Mouse (Mus musculus) layer of hippocampus, adult 18-20 months (tissue): Measurements from ENCODE around the gene Lrrc49. TPM values are rescaled to one million over a fixed set of nuclear protein-coding genes. Genes with fewer than 3 reads are reported as not detected.

Experiments
- DNase-seq, 2 experiments: peaks; one replicate each; pipeline ENCODE4 v3.0.0; 2022; ENCODE audit warnings: low spot score in 2 of 2
- total RNA-seq, 2 experiments: library from RNA; stranded (reverse); gene quantifications; 2 replicates each; pipeline ENCODE4 v1.2.3; 2021

The Lrrc49 gene
- total RNA-seq, 2 experiments from 2014 or later: 59.4 to 61.0 TPM

DNA sequence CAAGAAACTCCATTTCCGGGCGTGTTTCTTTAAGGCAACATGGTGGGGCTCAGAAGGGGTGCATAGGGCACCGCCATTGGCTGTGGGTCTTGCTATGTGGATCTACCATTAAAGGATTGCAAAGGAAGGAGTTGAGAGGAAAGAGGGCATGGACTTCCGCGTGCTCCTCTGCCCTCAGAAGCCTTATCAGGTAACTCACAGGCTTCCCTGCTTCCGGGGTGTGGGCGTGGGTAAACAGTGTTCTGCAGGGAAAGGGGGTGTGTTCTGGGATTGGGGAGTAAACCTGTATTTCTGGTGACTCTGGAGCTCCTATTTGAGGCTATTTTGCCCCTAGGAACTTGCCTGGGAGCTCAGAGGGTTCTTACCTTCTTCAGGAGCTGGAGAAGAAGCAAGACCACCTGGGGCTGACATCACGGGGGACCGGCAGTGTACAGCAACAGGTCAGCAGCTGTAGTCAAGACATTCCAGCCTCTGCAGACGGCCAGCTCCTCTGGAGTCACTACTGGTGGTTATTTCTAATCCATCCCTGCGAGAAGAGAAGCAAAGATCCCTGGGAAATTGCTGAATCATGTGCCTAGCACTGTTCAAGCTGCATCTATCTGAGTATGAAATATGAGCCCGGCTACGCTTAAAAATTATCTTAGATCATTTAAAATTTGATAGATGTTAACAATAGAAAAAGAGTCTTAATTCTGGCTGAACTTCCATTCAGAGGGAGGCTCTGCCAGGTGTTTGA lies 142.4 kb downstream of the Lrrc49 start:
- no peak for DNase-seq

DNA sequence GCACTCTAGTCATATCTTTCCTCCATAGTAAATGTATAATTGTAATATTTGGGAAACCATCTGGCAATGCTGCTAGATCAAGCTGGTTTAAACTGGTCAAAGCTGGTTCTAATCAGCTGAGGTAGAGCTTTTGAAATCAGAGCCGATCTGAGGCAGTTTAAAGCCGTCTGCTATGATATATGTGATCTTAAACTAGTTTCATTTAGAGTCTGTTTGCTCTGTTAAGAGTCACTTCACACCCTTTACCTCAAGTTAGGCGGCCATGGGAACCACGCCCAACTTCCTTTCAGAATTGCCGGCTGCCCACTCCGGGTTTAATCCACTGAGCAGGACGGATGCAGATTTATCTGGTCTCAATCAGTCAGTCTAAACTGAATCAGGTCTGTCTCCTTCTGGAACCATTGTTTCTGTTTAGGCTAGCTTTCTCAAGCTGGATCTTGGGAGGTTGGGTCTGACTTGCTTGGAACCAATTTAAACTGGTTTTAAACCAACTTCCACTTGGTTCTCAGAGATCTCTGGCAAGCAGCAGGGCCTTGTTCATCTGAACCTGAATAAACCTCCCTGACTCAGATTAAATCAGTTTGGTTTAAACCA lies 144.4 kb downstream of the Lrrc49 start:
- no peak for DNase-seq

DNA sequence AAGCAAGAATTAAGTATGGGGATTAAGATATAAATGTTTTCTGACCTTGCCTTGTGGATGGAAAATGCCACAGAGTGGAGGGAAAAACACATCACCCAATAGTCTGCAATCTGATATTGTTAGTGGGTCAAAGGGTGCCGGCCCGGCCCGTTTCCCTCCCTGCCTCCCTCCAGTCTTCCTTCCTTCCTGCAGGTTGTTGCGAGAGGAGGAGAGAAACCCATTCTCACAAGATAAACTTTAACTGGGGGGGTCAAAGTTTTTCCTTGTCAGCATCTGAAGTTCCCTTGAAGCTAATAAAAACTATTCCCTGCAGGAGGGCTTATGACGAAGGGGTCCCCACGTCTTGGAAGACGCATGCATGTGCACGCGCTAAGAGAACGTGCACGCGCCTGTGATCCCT lies 157.6 kb downstream of the Lrrc49 start:
- DNase-seq: no peak

DNA sequence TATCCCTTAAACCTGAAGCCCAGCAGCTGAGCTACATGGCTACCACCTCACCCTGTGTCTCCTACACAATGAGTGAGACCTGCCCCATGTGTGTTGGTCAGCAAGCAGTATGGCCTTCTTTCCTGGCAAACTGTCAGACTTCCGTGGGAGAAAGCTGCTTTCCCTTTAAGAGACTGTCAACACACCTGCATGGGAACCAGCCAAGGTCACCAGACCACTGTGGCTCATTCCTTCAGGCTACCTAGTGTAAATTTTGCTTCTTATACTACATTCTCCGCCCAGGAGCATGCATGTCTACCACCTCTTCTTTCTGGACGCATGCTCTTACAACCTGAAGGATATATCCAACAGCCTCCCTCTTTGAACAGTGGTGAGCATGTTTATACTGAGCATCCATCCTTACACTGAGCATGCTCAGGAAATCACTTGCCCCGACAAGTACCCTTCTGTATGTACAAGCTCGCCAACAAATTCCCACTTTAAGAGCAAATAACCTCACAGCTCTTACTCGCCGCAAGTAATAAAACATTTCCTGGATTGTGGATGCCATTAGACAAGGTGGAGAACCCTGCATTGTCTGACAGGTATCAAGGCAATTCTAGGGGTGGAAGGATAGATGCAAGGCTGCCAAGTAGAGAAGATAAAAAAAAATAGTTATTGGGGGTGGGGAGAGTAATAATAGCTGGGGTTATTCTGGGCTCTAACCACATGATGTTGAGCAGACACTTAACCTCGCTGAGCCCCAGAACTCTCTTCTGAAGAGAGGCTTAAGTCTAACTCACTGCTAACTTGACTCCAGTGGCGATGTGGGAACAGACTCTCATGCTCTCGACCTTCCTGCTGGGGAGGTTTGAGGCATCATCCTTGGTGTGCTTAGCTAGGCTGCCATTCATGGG lies 158.4 kb downstream of the Lrrc49 start:
- no peak for DNase-seq

DNA sequence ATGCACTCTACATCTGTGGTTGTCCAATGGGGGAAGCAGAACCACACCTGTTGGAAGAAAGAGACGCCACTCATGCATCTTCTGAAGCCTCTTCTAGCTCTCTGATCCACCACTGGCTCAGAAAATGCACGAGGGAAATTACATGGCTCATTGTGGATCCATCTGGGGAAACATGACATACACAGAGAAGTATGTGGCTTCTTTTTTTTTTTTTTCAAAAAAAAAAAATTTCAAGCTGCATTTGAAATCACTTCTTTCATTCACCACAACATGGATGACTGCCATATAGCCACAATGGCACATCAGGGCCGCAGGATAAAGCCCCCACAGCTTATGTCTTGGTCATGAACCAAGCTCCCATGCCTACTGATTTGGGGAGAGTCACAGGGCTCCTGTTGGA lies 159.7 kb downstream of the Lrrc49 start:
- DNase-seq: no peak

DNA sequence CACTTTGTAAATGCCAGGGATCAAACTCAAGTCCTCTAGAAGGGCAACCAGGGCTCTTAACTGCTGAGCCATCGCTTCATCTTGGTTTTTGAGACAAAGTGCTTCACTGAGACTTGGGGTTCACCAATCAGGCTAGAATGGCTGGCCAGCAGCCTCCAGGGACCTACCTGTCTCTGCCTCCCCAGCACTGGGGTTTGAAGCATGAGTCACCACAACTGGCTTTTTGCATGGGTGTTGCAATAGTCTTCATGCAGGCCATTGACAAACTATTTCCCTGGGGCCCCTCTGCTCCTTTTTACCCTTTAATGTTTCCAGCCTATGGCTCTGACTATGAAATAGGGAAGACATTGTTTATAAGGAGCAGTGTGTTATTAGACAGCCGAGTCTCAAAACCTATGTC lies 160.1 kb downstream of the Lrrc49 start:
- DNase-seq: no peak

DNA sequence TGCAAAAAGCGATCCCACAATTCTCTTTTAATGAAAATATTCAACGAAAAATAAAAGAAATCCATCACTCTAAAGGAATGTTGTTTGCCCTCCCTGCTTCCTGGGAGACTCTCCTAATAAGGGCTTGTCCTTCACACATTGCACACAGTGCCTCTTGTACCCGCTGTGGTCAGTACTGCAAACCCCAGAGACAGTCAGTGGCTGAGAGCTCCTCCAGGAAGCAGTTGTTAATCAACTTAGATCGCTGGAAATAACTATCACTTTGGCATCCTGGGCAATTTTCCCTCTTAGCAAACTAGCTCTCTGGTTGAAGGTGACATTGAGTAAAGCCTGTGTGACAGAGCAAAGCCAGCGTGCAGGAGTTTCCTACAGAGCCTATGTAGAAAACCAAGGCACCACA lies 160.9 kb downstream of the Lrrc49 start:
- no peak for DNase-seq

DNA sequence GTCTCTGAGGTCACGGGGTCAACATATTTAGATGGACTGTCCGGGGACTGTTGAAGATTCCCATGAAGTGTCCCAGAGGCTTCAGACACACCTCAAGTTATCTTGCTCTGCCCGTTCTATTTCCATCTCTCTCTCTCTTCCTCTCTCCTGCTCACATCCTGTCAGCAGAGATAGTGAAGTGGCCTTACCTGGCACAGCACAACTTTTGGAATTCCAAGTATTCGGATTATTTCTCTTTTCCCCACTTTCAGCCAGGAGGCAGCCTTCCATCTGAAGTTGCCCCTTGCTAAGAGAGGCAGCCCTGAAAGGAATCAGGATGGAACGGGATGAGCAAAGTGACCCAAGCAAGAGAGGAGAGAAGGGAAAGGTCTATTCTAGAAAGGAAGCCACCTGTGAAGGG lies 161.8 kb downstream of the Lrrc49 start:
- no peak for DNase-seq

DNA sequence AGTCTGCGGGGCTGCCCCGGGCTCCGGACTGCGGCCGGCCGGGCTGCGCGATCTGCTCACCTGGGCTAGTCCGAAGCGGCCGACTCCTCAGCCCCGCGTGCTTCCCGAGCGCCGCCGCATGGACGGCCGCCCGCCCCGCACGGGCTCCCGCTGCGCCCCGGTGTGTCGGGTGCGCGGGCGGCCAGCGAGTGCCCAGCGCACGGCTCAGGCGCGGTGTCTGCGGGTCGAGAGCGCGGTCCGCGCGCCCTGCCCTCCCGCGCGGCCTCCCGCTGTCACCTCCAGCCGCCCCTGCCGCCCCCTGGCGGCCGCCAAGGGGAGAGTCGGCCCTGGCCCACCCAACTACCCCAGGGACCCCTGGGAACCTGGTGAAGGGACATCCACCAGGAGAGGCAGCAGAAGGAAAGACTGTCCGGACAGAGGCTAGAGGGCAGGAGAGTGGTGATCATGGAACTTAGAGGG lies 166.1 kb downstream of the Lrrc49 start, which contains the start of gene Thsd4:
Thsd4 (minus strand) TSS at position 241 of the 459 bp plus-strand sequence.
- DNase-seq: peak in 1 of 2 experiments; percentile 21

DNA sequence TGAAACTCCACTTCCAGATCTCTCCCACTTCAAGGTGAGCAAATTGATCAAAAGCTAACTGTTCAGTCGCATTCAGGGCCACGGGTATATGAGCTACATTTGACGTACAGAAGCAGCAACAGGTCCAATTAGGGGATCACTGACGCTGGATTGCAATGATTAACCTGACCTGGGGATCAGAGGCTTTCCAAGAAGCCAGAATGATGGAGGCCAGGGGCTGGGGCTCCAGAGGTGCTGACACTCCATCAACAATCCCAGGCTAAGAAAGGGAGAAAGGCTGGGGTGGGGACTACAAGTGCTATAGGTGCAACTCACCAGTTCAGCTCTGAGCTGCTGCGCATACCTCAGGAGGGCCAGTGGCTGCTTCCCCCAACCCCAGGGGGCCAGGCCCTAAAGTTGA lies 166.8 kb downstream of the Lrrc49 start:
- no peak for DNase-seq

DNA sequence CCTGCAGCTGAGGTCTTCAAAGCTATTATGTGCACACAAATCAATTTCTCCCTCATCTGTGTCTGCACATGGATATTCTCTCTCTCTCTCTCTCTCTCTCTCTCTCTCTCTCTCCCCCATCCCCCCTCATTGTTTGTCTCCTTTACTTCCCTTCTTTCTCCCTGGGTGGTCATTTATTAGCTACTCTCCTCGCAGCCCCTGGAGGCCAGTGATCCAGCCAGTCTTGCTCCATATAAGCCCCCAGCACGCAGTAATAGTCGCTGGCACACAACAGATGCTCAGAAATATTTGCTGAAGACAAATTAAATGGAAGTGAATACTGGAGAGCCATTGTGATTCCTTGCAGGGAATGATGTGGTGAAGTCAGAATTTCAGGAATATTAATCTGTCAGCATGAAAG lies 168.4 kb downstream of the Lrrc49 start:
- DNase-seq: no peak

Other genes starting within 250 kb of the Lrrc49 start
- gene Thsd4, start 166.1 kb downstream of the Lrrc49 start, total RNA-seq: 10 to 100 TPM; 18.9 to 22.2 TPM
- 10 to 100 TPM; 37.3 to 43.1 TPM for gene Larp6, start 24.8 kb upstream of the Lrrc49 start, total RNA-seq
- gene Uaca, start 106.4 kb upstream of the Lrrc49 start, total RNA-seq: 1 to 10 TPM; 5.5 to 6.3 TPM